Mouse (Mus musculus) NIH3T3 (cell line): ENCODE data around the gene Acot7.

Experiments
- DNase-seq: peaks from one replicate; pipeline ENCODE4 v3.0.0-alpha.2; 2012; ENCODE audit warnings: low read depth

Acot7 gene

GRCm38 (mm10) chr4:152177537-152178343, at the start of gene Acot7:
TSS of gene Acot7 (plus strand) at chr4:152178134.
- DNase-seq: peak; percentile 93

DNA sequence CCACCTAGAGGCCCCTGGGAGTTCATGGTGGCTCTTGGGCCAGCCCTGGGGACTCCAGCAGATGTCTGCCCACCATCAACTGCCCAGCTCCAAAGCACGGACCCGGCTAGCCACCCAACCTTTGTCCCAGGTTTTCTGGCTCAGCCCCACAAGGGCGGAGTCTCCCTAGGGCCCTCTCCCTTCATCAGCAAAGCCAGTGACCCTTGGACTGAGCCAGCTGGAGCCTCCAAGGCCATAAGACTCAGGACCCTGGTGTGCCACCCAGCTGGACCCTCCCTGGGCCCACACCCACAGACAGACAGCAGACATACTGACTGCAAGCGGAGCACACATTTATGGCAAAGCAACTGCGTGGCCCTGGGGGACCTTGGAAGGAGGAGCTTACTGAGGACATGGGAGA, 49.1 kb upstream of the Acot7 start:
- no peak for DNase-seq

DNA sequence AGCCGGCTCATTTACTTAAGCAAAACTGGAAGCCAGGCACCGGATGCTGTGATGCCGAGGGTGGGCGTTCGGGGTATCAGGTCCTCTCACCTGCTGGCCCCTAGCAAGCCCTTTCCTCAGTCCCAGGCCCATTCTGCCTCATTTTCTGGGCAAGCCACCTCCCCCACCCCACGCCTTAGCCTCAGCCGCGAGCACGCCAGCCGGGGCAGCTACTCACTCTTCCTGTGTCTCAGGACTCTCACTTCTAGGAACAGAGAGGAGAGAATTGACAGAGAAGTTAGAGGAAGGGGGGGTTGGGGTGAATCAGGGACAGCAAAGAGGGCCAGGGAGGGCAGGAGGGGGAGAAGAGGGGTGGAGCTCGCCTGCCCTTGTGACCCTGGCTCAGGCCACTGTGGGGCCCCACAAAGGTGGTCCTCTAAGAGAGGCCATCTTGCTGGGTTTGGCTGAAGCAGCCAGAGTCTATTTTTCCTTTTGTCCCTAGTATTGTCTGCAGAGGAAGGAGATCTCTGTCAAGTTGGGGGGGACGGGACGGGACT, 48.5 kb upstream of the Acot7 start:
- DNase-seq: no peak

GRCm38 (mm10) chr4:152130771-152131653, 46.9 kb upstream of the Acot7 start:
- no peak for DNase-seq

GRCm38 (mm10) chr4:152131809-152132771, 45.8 kb upstream of the Acot7 start:
- DNase-seq: no peak

DNA sequence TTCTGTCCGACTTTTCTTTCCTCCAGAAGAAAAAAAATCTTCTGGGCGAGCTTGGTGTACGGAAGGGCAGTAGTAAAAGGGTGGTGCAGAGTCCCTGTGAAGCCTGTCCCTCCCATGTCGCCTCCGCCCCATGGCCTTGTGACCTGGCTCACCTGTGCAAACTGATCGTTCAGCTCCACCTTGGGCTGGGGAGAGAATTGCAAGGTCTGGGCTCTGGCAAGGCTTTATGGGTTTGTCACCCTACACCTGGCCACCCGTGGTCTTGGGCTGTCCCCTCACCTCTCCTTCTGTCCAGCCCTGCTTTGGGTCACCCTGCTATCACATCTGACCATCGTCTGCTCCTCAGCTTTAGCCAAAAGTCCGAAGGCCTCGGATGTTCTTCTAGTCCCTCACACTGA, 45.2 kb upstream of the Acot7 start:
- DNase-seq: no peak

- no peak for DNase-seq
Observed at GRCm38 (mm10) chr4:152133213-152133612, 44.7 kb upstream of the Acot7 start.

DNA sequence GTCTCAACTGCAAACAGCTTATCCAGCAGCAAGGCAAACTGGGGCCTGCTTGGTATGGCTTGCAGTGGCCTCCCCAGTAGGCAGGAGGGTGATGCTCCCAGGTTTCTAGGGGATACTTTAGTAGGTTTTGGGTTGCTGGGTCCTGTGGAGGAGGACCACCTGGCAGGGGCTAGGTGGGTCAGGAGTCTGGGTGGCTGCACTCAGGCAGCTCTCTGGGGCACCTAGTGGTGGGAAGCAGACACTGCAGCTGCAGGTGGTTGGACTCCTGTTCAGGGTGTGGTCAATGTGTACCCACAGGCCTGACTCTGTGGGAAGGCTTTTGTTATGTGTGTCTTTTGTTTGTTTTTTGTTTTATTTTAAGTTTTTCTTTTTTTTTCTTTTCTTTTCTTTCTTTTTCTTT, 43.4 kb upstream of the Acot7 start:
- DNase-seq: peak; percentile 47

GRCm38 (mm10) chr4:152135363-152135762, 42.6 kb upstream of the Acot7 start:
- no peak for DNase-seq

- peak; percentile 68 for DNase-seq
Observed at GRCm38 (mm10) chr4:152136112-152136875, 41.6 kb upstream of the Acot7 start.

GRCm38 (mm10) chr4:152136876-152137250, 41.1 kb upstream of the Acot7 start:
- DNase-seq: no peak

GRCm38 (mm10) chr4:152138497-152139260, 39.3 kb upstream of the Acot7 start:
- DNase-seq: peak; percentile 74

- peak; percentile 64 for DNase-seq
Observed at GRCm38 (mm10) chr4:152140441-152140840, 37.5 kb upstream of the Acot7 start.

DNA sequence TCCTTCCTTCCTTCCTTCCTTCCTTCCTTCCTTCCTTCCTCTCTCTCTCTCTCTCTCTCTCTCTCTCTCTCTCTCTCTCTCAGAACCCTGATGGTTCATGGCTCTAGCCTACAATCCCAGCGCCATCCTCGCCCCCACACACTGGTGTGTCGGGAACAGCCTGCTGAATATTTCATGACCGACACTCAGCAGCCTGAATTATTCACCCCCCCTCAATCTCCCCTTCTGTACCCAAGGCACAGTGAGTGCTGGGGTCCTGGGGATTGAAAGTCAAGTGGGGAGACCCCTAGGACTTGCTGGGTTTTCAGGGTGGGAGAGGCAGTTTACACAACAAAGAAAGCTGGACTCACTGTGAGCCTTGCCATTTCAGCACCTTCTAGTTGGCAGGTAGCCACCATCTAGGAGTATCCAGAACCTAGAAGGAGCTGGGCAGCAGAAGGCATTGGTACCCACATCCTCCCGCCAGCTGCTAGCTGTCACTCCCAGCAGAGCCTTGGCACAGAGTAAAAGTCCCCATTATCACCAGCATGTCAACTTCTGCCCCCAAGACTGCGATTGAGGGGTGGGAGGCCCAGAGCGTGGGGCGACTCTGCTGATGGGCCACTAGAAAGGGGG, 36.3 kb upstream of the Acot7 start:
- no peak for DNase-seq

GRCm38 (mm10) chr4:152143632-152144031, 34.3 kb upstream of the Acot7 start:
- no peak for DNase-seq

DNA sequence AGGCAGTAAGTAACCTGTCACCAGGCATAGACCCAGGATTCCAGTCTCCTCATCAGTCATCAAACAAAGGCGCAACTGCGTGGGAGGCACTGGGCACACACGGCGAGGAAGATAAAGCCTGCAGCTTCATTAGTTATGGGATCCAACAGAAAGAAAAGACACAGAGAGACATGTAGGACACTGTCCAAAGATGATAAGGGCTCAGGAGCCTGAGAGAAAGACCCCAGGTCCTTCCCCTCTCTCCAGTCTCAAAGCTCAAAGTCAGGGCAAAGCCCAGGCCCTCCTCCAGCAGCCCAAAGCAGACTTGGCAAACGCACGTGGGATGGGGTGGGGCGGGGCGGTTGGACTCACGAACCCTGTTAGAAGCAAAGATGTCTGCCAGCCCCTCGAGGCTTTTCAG, 32.5 kb upstream of the Acot7 start:
- no peak for DNase-seq

DNA sequence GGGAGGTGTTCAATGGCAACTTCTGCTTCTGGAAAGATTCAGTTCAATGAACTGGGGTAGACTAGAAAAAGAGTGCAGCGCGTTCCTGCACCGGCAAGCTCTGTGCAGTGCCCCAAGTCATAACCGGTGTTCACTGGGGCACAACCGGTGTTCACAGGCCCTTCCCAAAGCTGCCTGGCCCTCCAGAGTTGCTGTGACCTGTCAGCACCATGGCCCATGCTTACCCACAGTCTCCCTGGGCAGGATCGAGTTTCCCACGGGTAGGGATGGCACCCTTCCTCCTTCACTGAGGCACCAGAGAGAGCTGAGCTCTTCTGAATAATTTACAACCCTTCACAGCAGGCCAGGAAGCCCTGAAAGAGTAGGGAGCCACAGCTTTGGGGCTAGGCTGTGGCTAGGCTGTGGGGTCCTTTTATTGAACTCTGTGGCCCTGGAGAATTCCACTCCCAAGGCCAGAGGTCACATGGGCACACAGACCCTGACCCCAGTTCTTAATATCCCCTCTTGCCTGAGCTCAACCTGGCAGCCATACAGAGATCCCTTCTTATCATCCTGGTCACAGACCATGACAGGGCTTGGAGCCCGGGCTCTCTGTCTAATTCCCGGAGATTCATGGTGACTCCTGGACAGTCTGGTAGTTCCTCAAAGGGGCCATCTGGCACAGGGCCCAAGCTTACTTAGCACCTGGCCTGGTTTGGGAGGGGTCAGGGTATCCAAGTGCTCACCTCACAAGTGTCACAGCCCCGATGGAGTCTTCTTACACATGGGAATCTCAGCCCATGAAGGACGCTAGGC, 31.7 kb upstream of the Acot7 start:
- DNase-seq: no peak

GRCm38 (mm10) chr4:152150546-152150945, 27.4 kb upstream of the Acot7 start:
- no peak for DNase-seq

GRCm38 (mm10) chr4:152151451-152151965, 26.4 kb upstream of the Acot7 start:
- DNase-seq: no peak
